Mouse (Mus musculus) cerebellum, adult 2 months (tissue): Measurements from ENCODE around the gene Clec14a.

Experiments
- CTCF ChIP-seq: fragments of 200-500 bp; IDR thresholded peaks from 2 replicates; pipeline ENCODE4 v1.5.1; 2011; ENCODE audit warnings: low read depth, mild to moderate bottlenecking, control low read depth, low read length, moderate library complexity, borderline replicate concordance; ENCODE audit not compliant: insufficient read depth
- POLR2A ChIP-seq: fragments of 200-500 bp; IDR thresholded peaks from 2 replicates; pipeline ENCODE4 v1.6.1; 2011; ENCODE audit warnings: low read length, control low read depth, borderline replicate concordance; ENCODE audit not compliant: insufficient read depth

DNA sequence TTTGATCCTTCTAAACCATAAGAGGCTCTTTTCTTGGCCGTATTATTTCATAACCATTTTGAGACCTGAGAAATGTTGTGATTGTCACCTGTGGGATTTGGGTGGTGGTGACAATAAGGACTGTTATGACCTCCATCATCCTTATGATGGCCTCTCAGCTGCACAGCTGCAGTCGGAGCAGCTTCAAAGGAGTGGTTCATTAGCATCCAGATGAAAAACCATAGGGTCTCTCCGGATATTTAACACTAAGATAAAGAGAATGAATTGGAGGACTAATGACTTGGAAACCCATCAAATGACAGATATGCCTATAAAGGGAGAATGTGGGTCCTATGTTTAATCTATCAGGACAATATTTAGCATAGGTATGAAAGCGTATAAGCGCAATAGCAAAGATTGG, 43.4 kb downstream of the Clec14a start:
- TF ChIP-seq CTCF (no peak), POLR2A (no peak)
